Mouse (Mus musculus) heart, embryonic 15.5 days (tissue): ENCODE measurements at regions not wholly inside any gene's neighbourhood (a gene's known extent, or its start where the extent isn't known, plus 50 kb on each side); places are given as distances from the start of the nearest gene placed in this dataset.

ENCODE experiments used
- ATAC-seq: fragments of 200-750 bp; cut with Nextera tagmentation; replicated peaks from 2 replicates; pipeline ENCODE4 v1.8.0; 2017; ENCODE audit warnings: low read depth, moderate TSS enrichment; ENCODE audit not compliant: insufficient number of reproducible peaks, insufficient read depth, low FRiP score
- H3K27ac ChIP-seq: fragments of 300-500 bp; sonication (generic); 2 replicates; pipeline ENCODE4 v1.5.1; 2015; ENCODE audit warnings: mild to moderate bottlenecking, inconsistent platforms
- H3K27me3 ChIP-seq: fragments of 300-500 bp; sonication (generic); 2 replicates; pipeline ENCODE4 v1.6.1; 2015; ENCODE audit warnings: inconsistent platforms
- H3K36me3 ChIP-seq: fragments of 300-500 bp; sonication (generic); 2 replicates; pipeline ENCODE4 v1.6.1; 2015; ENCODE audit warnings: mild to moderate bottlenecking, inconsistent platforms
- H3K4me1 ChIP-seq: fragments of 300-500 bp; sonication (generic); replicated peaks from 2 replicates; pipeline ENCODE4 v1.6.1; 2015; ENCODE audit warnings: inconsistent platforms
- H3K4me2 ChIP-seq: fragments of 300-500 bp; sonication (generic); 2 replicates; pipeline ENCODE4 v1.6.1; 2015; ENCODE audit warnings: inconsistent platforms, mild to moderate bottlenecking, moderate library complexity
- H3K4me3 ChIP-seq: fragments of 300-500 bp; sonication (generic); 2 replicates; pipeline ENCODE4 v1.5.1; 2015; ENCODE audit warnings: mild to moderate bottlenecking, inconsistent platforms
- H3K9ac ChIP-seq: fragments of 300-500 bp; sonication (generic); 2 replicates; pipeline ENCODE4 v1.6.1; 2015; ENCODE audit warnings: mild to moderate bottlenecking, inconsistent platforms
- H3K9me3 ChIP-seq: fragments of 300-500 bp; sonication (generic); replicated peaks from 2 replicates; pipeline ENCODE4 v1.6.1; 2016; ENCODE audit warnings: inconsistent platforms
- WGBS: fragments of 180-500 bp; shearing (Covaris S2); methylation state at CpG from one replicate; pipeline ENCODE4 v1.1.7; 2015; ENCODE audit warnings: mixed read lengths; 5-methylcytosine and 5-hydroxymethylcytosine counted together

GRCm38 (mm10) chr12:21519058-21519457, 101.6 kb upstream of the Ywhaq start:
- H3K27me3 ChIP-seq = no peaks in the 10 kb centered on the region
- WGBS = 26% methylated on average over 3 of the region's 3 CpGs
- no peak for ATAC-seq
- H3K4me2 ChIP-seq = no peak overlapping the region
- H3K9me3 ChIP-seq = 0 out of 2 replicates have a peak, but pooled peaks cover 2% of the 10 kb centered on the region
- H3K4me3 ChIP-seq = no peak overlapping the region
- H3K27ac ChIP-seq = no peak overlapping the region
- H3K9ac ChIP-seq = no peak overlapping the region
- H3K4me1 ChIP-seq = peaks cover 24% of the 10 kb centered on the region
- no peaks in the 10 kb centered on the region for H3K36me3 ChIP-seq

GRCm38 (mm10) chr12:21512736-21513135, 95.3 kb upstream of the Ywhaq start:
- no peak overlapping the region for H3K9ac ChIP-seq
- 0 out of 2 replicates have a peak, but pooled peaks cover 2% of the 10 kb centered on the region for H3K9me3 ChIP-seq
- 74% methylated on average over 2 of the region's 2 CpGs for WGBS
- no peak overlapping the region for H3K4me3 ChIP-seq
- H3K4me1 ChIP-seq = no peaks in the 10 kb centered on the region
- ATAC-seq = no peak
- H3K27ac ChIP-seq = no peak overlapping the region
- no peaks in the 10 kb centered on the region for H3K27me3 ChIP-seq
- H3K36me3 ChIP-seq = no peaks in the 10 kb centered on the region
- no peak overlapping the region for H3K4me2 ChIP-seq

GRCm38 (mm10) chr12:21511043-21511665, 93.7 kb upstream of the Ywhaq start:
- no peak for ATAC-seq
- H3K4me2 ChIP-seq = no peak overlapping the region
- no peaks in the 10 kb centered on the region for H3K36me3 ChIP-seq
- H3K9ac ChIP-seq = no peak overlapping the region
- no peak overlapping the region for H3K27ac ChIP-seq
- 75% methylated on average over 8 of the region's 8 CpGs for WGBS
- no peaks in the 10 kb centered on the region for H3K27me3 ChIP-seq
- no peak overlapping the region for H3K4me3 ChIP-seq
- no peaks in the 10 kb centered on the region for H3K9me3 ChIP-seq
- no peaks in the 10 kb centered on the region for H3K4me1 ChIP-seq

- 52% methylated on average over 1 of the region's 1 CpGs for WGBS
- H3K27me3 ChIP-seq = no peaks in the 10 kb centered on the region
- no peaks in the 10 kb centered on the region for H3K4me1 ChIP-seq
- no peaks in the 10 kb centered on the region for H3K36me3 ChIP-seq
- H3K27ac ChIP-seq = no peak overlapping the region
- no peak overlapping the region for H3K9ac ChIP-seq
- no peak for ATAC-seq
- no peak overlapping the region for H3K4me2 ChIP-seq
- no peaks in the 10 kb centered on the region for H3K9me3 ChIP-seq
- H3K4me3 ChIP-seq = no peak overlapping the region
Measured at GRCm38 (mm10) chr12:21507080-21507479, 89.6 kb upstream of the Ywhaq start.

DNA sequence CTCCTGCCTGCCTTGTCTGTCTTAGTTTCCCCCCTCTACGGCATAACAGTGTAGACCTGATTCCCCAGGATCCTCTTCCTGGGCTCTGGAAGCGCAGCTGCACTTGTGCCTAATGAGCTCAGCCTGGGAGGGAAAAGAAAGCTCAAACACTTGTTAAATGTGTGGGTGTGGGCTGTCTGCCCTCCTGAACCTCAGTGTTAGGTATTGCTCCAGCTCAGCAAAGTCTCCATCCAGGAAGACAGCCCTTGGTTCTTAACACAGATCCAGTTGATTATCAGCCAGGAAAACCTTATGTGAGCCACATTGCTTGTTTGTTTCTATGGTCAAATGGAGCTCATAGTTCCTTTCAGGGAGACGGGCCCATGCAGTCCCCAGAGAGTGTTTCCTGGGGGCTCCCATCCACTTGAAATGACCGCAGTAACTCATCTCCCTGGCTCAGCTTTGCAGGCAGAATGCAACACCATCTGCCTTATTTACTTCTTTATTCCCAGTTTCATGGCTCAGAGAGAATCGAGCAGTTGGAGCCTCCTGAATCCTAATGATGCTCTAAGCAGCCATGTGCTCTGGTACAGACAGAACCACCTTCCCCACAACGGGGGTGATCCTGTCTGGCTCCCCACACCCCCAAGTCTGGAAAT, 88.4 kb upstream of the Ywhaq start:
- H3K27me3 ChIP-seq = no peaks in the 10 kb centered on the region
- 73% methylated on average over 6 of the region's 6 CpGs for WGBS
- no peak overlapping the region for H3K4me3 ChIP-seq
- no peak overlapping the region for H3K9ac ChIP-seq
- H3K4me1 ChIP-seq = no peaks in the 10 kb centered on the region
- H3K4me2 ChIP-seq = no peak overlapping the region
- ATAC-seq = no peak
- no peak overlapping the region for H3K27ac ChIP-seq
- H3K9me3 ChIP-seq = no peaks in the 10 kb centered on the region
- H3K36me3 ChIP-seq = no peaks in the 10 kb centered on the region

DNA sequence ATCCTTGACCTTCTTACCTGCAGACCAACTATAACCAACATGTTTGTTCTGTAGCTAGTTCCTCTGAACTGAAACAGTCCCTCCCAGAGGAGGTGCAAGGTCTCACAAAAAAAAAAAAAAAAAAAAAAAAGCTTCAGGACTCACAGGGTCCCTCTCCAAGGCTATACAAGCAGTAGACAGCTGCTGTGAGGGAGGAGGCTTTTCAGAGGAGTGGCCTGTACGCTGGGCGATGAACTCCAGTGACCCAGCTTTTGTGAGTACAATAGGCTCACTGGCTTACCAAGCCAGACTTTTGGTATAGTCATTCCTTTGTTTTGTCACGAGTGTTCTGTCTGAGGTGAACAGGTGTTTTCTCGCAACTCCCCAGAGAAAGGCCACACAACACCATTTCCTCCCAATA, 85.8 kb upstream of the Ywhaq start:
- H3K27ac ChIP-seq = no peak overlapping the region
- H3K36me3 ChIP-seq = no peaks in the 10 kb centered on the region
- H3K4me3 ChIP-seq = no peak overlapping the region
- H3K4me1 ChIP-seq = no peaks in the 10 kb centered on the region
- H3K9ac ChIP-seq = no peak overlapping the region
- 78% methylated on average over 4 of the region's 4 CpGs for WGBS
- no peaks in the 10 kb centered on the region for H3K9me3 ChIP-seq
- ATAC-seq = no peak
- no peaks in the 10 kb centered on the region for H3K27me3 ChIP-seq
- H3K4me2 ChIP-seq = no peak overlapping the region

DNA sequence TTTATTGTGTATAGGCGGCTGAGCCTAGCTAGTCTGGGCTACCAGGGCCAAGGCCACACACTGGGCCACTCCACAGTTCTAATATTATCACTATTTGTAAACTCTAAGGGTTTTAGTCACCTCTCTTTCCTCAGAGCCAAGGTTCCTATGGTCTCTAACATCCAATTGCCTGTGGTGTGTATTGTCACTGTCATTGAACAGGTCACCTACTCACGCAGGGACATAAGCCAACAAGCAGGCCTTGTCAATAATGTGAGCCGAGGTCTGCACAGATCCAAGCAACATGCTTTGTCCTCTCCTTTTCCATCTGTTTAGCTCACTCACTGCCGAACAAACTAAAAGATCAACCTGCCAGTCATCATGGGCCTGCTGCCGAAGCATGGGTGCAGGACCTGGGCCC, 79.5 kb upstream of the Ywhaq start:
- no peak for ATAC-seq
- Histone ChIP-seq H3K9me3 (no peaks in the 10 kb centered on the region), H3K4me3 (no peak overlapping the region), H3K9ac (no peak overlapping the region), H3K27me3 (no peaks in the 10 kb centered on the region), H3K4me1 (peaks cover 5% of the 10 kb centered on the region; the same call in 1 of the 2 replicates), H3K36me3 (no peaks in the 10 kb centered on the region), H3K27ac (no peak overlapping the region), H3K4me2 (no peak overlapping the region)
- 76% methylated on average over 5 of the region's 5 CpGs for WGBS

- ATAC-seq = no peak
- no peak overlapping the region for H3K4me2 ChIP-seq
- H3K9ac ChIP-seq = no peak overlapping the region
- peaks cover 5% of the 10 kb centered on the region; the same call in 1 of the 2 replicates for H3K4me1 ChIP-seq
- WGBS = 87% methylated on average over 6 of the region's 6 CpGs
- no peaks in the 10 kb centered on the region for H3K9me3 ChIP-seq
- H3K27ac ChIP-seq = no peak overlapping the region
- no peaks in the 10 kb centered on the region for H3K36me3 ChIP-seq
- no peaks in the 10 kb centered on the region for H3K27me3 ChIP-seq
- H3K4me3 ChIP-seq = no peak overlapping the region
Measured at GRCm38 (mm10) chr12:21495511-21495910, 78.1 kb upstream of the Ywhaq start.

DNA sequence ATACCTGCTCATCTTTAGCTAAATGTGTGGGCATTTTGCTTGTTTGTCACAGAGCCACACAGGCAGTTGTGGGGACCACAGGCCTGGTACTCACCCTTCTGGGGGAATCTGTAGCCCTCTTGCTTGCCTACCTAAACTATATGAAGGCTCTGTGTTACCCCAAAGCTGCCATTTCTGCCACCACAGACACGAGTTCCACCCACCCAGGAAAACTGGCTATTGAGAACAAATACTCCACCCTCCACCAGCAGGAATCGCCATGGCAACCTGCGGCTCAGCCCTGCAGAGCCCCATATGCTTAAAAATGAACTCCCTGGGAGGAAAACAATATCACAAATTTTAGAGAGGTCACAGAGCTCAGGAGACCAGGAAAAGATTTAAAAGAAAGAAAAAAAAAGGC, 76.0 kb upstream of the Ywhaq start:
- ATAC-seq = no peak
- H3K36me3 ChIP-seq = no peaks in the 10 kb centered on the region
- no peak overlapping the region for H3K4me3 ChIP-seq
- WGBS = 76% methylated on average over 3 of the region's 3 CpGs
- H3K27me3 ChIP-seq = no peaks in the 10 kb centered on the region
- H3K4me1 ChIP-seq = peaks cover 5% of the 10 kb centered on the region; the same call in 1 of the 2 replicates
- H3K9ac ChIP-seq = no peak overlapping the region
- H3K27ac ChIP-seq = no peak overlapping the region
- H3K4me2 ChIP-seq = no peak overlapping the region
- no peaks in the 10 kb centered on the region for H3K9me3 ChIP-seq

DNA sequence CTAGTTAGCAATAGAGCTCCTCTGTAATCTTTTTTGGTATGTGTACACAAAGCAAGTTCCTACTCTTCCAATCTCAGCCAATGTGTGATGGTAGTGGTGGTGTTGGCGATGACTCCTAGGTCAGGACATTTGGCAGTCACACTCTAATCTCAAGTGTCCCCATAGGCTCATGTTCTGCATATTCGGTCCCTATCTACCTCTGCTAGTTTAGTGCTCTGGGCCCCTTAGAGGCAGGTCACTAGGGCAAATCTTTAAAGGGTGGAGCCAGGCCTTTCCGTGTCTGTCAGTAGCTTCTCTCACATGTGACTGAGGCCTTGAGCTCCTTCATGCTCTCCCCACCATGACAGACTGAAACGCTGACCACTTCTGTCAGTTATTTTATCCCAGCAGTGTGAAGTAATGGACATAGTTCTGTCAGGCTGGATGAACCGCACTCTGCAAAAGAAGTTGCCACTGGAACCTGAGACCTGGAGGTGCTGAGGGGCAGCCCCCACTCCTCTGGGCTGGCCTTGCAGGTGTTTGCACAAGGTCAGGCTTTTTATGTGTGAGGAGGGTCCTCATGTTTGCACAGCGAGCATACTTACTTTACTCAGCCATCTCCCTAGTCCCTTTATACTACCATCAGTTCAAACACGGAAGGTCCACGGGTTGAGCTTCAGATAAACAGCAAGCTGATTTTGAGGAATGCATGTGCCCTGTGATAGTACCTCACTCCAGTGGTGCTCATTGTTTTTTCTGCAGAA, 75.3 kb upstream of the Ywhaq start:
- Histone ChIP-seq H3K9ac (no peak overlapping the region), H3K4me2 (no peak overlapping the region), H3K27ac (no peak overlapping the region), H3K9me3 (no peaks in the 10 kb centered on the region), H3K27me3 (no peaks in the 10 kb centered on the region), H3K36me3 (no peaks in the 10 kb centered on the region), H3K4me1 (peaks cover 5% of the 10 kb centered on the region; the same call in 1 of the 2 replicates), H3K4me3 (no peak overlapping the region)
- no peak for ATAC-seq
- 48% methylated on average over 8 of the region's 8 CpGs for WGBS

DNA sequence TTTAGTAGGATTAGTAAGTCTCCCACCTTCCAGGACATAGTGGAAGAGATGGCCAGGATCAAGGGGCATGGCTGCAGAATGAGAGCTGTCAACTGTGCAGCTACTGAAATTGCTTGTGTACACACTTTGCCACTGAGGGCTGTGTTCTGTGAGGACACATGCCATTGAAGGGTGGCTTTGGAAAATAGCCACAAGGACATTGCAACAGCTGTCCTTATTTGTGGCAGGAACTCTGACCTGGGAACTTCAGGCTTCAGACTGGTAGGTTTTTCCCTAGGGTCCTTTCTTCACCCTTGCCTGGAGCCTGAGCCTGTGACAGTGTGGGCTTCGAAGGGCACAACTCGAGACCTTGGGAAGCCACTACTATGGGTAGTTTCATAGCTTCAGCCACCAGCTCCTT, 64.2 kb upstream of the Ywhaq start:
- 75% methylated on average over 2 of the region's 2 CpGs for WGBS
- Histone ChIP-seq H3K9ac (no peak overlapping the region), H3K9me3 (no peaks in the 10 kb centered on the region), H3K27me3 (no peaks in the 10 kb centered on the region), H3K27ac (no peak overlapping the region), H3K36me3 (no peaks in the 10 kb centered on the region), H3K4me2 (no peak overlapping the region), H3K4me3 (no peak overlapping the region), H3K4me1 (no peaks in the 10 kb centered on the region)
- ATAC-seq = no peak
